Mouse (Mus musculus): ENCODE results near the gene Galnt16. TPM values are rescaled to one million over a fixed set of nuclear protein-coding genes. Genes with fewer than 3 reads are reported as not detected.
A peak's percentile ranks its signal among the peaks of the same experiment; 100 is the strongest.

Galnt16 gene
- polyA plus RNA-seq, 1 experiment from 2014 or later: 4.8 TPM

DNA sequence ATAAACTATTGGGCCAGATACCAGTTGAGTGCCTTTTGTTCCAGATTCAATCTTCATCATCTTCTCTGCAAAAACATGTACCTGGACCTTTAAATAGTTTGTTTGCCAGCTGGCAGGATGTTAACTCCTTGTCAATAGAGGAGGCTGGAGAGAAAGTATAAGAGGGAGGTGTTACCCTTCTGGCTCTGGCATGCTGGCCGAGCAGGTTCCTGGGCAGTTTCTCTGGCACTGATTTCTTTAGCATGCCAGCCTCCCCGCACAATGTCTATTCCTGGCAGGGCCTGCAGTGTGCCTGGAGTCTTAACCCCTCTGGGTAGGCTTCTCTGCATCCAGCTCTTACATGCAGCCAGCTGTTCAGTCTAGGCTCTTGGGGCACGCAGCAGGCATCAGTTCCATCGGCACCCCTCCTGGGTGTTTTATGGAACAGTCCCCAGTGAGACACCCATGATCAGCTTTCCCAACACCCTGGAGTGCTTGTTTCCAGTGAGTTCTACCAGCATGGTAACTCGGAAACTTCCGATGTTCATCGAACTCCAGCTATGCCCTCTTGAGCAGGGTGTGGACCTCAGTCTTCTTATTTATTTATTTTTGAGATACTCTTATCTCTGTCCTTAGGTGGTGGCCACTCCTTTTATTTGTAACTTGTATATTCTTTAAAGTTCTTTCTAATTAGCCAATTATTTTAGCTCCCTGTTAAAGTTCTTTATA is 136.0 kb downstream of the Galnt16 start:
- DNase-seq: no peak
- H3K4me1 ChIP-seq (ENCODE audit: insufficient read depth): no peaks in the 10 kb centered on the region
- no peaks in the 10 kb centered on the region; the same call in 1 of the 2 replicates for H3K36me3 ChIP-seq (ENCODE audit: insufficient read depth)
- H3K9me3 ChIP-seq (ENCODE audit: low read depth, low read length): no peaks in the 10 kb centered on the region
- H3K9ac ChIP-seq: no peak overlapping the region
- TF ChIP-seq CTCF (IDR thresholded peaks at IDR 0.05; ENCODE audit: low read depth): no peak
- H3K4me2 ChIP-seq: no peak overlapping the region
- no peak overlapping the region for H3K4me3 ChIP-seq (ENCODE audit: low read depth, low read length)
- WGBS: 76% methylated on average over 7 of the region's 7 CpGs
- no peak overlapping the region for H3K27ac ChIP-seq (ENCODE audit: low read depth)
- no peak for ATAC-seq (ENCODE audit: insufficient read depth)
- H3K27me3 ChIP-seq (ENCODE audit: insufficient read depth, low read length): no peaks in the 10 kb centered on the region

DNA sequence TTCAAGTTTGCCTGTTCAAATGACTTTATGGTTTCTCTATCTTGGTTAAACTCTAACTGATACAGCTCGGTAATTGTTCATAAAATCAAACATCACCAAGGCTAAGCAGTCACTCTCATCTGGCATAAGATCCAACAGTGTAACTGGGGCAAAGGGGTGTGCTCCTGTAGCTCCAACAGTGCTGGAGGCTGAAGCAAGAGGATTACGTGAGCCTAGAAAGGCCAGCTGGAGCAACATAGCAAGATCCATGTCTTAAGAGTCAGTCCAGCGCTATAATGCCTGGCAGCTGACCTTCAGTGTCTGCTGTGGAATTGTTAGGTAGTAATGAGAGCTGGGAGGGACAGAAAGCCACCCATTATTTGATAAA is 136.6 kb downstream of the Galnt16 start:
- DNase-seq (no peak), ATAC-seq (ENCODE audit: insufficient read depth) (no peak)
- no peaks in the 10 kb centered on the region for H3K27me3 ChIP-seq (ENCODE audit: insufficient read depth, low read length)
- no peak overlapping the region for H3K4me2 ChIP-seq
- no peak overlapping the region for H3K4me3 ChIP-seq (ENCODE audit: low read depth, low read length)
- H3K9ac ChIP-seq: no peak overlapping the region
- H3K4me1 ChIP-seq (ENCODE audit: insufficient read depth): no peaks in the 10 kb centered on the region
- H3K9me3 ChIP-seq (ENCODE audit: low read depth, low read length): no peaks in the 10 kb centered on the region
- no peak for TF ChIP-seq CTCF (IDR thresholded peaks at IDR 0.05; ENCODE audit: low read depth)
- 81% methylated on average over 3 of the region's 3 CpGs for WGBS
- no peaks in the 10 kb centered on the region; the same call in 1 of the 2 replicates for H3K36me3 ChIP-seq (ENCODE audit: insufficient read depth)
- H3K27ac ChIP-seq (ENCODE audit: low read depth): no peak overlapping the region

DNA sequence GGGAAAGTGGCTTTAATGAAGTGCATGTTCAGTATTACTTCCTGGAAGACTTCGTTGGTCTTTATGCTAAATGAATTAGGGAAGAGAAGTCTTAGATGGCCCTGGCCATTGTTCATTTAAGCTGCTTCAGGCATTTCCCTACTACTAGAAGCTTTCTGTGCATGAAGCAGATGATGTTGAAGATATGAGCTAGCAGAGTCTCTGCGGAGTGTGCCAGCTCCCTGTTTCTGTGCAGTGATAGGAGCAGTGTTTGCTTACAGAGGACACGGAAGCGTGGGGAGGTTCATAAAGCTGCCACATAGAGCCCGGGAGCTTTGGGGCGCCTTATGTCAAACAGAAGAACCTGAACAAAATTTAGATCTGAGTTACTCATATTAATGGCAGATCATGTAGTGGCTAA is 140.6 kb downstream of the Galnt16 start:
- 67% methylated on average over 6 of the region's 6 CpGs for WGBS
- Histone ChIP-seq H3K27ac (ENCODE audit: low read depth) (peak overlapping the region; percentile 6; the same call in 1 of the 2 replicates), H3K4me2 (no peak overlapping the region), H3K27me3 (ENCODE audit: insufficient read depth, low read length) (no peaks in the 10 kb centered on the region), H3K36me3 (ENCODE audit: insufficient read depth) (peaks cover 10% of the 10 kb centered on the region), H3K4me3 (ENCODE audit: low read depth, low read length) (no peak overlapping the region), H3K9me3 (ENCODE audit: low read depth, low read length) (no peaks in the 10 kb centered on the region), H3K4me1 (ENCODE audit: insufficient read depth) (no peaks in the 10 kb centered on the region), H3K9ac (no peak overlapping the region)
- TF ChIP-seq CTCF (IDR thresholded peaks at IDR 0.05; ENCODE audit: low read depth): no peak
- ATAC-seq (ENCODE audit: insufficient read depth): no peak
- DNase-seq: peak; percentile 34

DNA sequence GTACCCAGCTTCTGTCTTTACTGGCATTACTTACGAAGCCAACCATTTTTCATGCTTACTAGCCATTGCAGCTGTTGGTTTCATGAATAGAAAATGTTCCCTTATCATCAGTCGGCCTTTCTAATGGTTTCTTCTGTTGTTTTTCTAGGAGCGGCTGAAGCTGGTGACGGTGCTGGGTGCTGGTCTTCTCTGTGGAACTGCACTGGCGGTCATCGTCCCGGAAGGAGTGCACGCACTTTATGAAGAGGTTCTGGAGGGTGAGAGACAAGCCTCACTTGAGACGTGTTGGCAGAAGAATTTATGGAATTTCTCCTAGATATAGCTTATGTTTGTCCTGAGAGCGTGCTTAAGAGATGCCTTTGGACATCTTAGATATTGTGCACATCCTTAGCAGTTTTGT is 144.2 kb downstream of the Galnt16 start:
- Histone ChIP-seq H3K27ac (ENCODE audit: low read depth) (no peak overlapping the region), H3K27me3 (ENCODE audit: insufficient read depth, low read length) (no peaks in the 10 kb centered on the region), H3K9ac (no peak overlapping the region), H3K4me1 (ENCODE audit: insufficient read depth) (no peaks in the 10 kb centered on the region), H3K9me3 (ENCODE audit: low read depth, low read length) (no peaks in the 10 kb centered on the region), H3K4me2 (no peak overlapping the region), H3K4me3 (ENCODE audit: low read depth, low read length) (no peak overlapping the region), H3K36me3 (ENCODE audit: insufficient read depth) (peaks cover 30% of the 10 kb centered on the region)
- ATAC-seq (ENCODE audit: insufficient read depth) (no peak), DNase-seq (no peak)
- 65% methylated on average over 10 of the region's 10 CpGs for WGBS
- TF ChIP-seq CTCF (IDR thresholded peaks at IDR 0.05; ENCODE audit: low read depth): no peak

DNA sequence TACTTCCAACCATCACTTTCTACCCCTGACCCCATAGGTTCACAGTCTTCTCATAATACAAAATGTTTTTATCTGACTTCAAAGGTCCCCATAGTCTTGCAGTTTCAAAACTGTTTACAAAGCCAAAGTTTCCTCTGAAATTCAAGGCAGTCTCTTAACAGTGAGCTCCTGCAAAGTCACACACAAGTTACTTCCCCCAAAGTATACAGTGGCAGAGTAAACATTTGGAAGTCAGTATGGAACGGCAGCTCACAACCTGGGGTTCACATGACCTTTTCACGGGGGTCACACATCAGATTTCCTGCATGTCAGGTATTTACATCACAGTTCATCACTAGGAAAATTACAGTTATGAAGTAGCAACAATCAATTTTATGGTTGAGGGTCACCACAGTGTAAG is 145.9 kb downstream of the Galnt16 start:
- Histone ChIP-seq H3K4me3 (ENCODE audit: low read depth, low read length) (no peak overlapping the region), H3K27me3 (ENCODE audit: insufficient read depth, low read length) (no peaks in the 10 kb centered on the region), H3K27ac (ENCODE audit: low read depth) (no peak overlapping the region), H3K36me3 (ENCODE audit: insufficient read depth) (peaks cover 40% of the 10 kb centered on the region), H3K4me1 (ENCODE audit: insufficient read depth) (no peaks in the 10 kb centered on the region), H3K9me3 (ENCODE audit: low read depth, low read length) (no peaks in the 10 kb centered on the region), H3K4me2 (no peak overlapping the region), H3K9ac (no peak overlapping the region)
- WGBS: 32% methylated on average over 2 of the region's 2 CpGs
- ATAC-seq (ENCODE audit: insufficient read depth): no peak
- no peak for DNase-seq
- TF ChIP-seq CTCF (IDR thresholded peaks at IDR 0.05; ENCODE audit: low read depth): no peak

DNA sequence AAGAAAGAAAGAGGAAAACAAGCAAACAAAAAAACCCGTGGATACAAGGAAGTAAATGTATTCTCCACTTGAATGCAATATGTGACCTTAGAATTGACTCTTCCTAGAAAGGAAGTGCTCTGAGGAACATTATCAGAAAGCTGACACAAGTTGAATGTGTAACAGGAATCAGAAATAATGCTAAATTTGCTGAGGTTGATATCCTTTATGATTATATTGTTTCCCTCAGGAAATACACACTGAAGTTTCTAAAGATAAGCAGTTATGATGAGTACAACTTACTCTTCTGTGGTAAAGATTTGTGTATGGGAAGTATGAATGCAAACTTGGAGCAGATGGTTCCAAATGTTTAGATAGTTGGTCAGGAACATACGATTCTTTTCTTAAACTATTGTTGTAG is 150.3 kb downstream of the Galnt16 start:
- no peak overlapping the region for H3K4me2 ChIP-seq
- H3K4me3 ChIP-seq (ENCODE audit: low read depth, low read length): no peak overlapping the region
- 69% methylated on average over 2 of the region's 2 CpGs for WGBS
- no peaks in the 10 kb centered on the region for H3K27me3 ChIP-seq (ENCODE audit: insufficient read depth, low read length)
- TF ChIP-seq CTCF (IDR thresholded peaks at IDR 0.05; ENCODE audit: low read depth): no peak
- H3K27ac ChIP-seq (ENCODE audit: low read depth): no peak overlapping the region
- peaks cover 45% of the 10 kb centered on the region for H3K36me3 ChIP-seq (ENCODE audit: insufficient read depth)
- DNase-seq (no peak), ATAC-seq (ENCODE audit: insufficient read depth) (no peak)
- H3K4me1 ChIP-seq (ENCODE audit: insufficient read depth): no peaks in the 10 kb centered on the region
- H3K9me3 ChIP-seq (ENCODE audit: low read depth, low read length): no peaks in the 10 kb centered on the region
- H3K9ac ChIP-seq: no peak overlapping the region

DNA sequence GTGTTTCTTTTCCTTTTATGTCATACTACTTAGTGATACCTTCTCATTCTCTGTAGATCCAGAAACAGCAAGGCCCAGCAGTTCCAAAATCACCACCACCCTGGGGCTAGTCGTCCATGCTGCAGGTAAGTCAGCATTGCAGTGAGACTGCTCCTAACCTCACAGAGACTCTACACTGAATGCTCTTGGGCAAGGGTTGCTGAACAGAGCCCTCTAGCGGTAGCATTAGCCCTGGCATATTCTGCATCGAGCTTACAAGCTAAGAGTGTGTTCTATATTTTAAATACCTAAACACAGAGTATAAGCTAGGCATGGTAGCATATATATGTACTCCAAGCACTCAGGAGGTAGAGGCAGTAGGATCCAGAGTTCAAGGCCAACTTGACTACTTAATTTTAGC is 155.1 kb downstream of the Galnt16 start:
- Histone ChIP-seq H3K36me3 (ENCODE audit: insufficient read depth) (peaks cover 54% of the 10 kb centered on the region), H3K27me3 (ENCODE audit: insufficient read depth, low read length) (no peaks in the 10 kb centered on the region), H3K4me3 (ENCODE audit: low read depth, low read length) (no peak overlapping the region), H3K27ac (ENCODE audit: low read depth) (no peak overlapping the region), H3K4me2 (no peak overlapping the region), H3K9me3 (ENCODE audit: low read depth, low read length) (no peaks in the 10 kb centered on the region), H3K4me1 (ENCODE audit: insufficient read depth) (no peaks in the 10 kb centered on the region), H3K9ac (no peak overlapping the region)
- peak; percentile 88 for DNase-seq
- 8% methylated on average over 3 of the region's 3 CpGs for WGBS
- peak; percentile 41; the same call in 1 of the 2 replicates for ATAC-seq (ENCODE audit: insufficient read depth)
- peak; percentile 88 for TF ChIP-seq CTCF (IDR thresholded peaks at IDR 0.05; ENCODE audit: low read depth)

Other genes starting within 250 kb of the Galnt16 start
- gene Dcaf5, start 81.7 kb upstream of the Galnt16 start, polyA plus RNA-seq (2014; fragmentation: Nextera tagmentation; extraction: Ambion mirVana): 9.9 and 10.7 TPM in 2 replicates
- 28.5 and 29.5 TPM in 2 replicates for gene Exd2, start 55.2 kb upstream of the Galnt16 start, polyA plus RNA-seq (2014; fragmentation: Nextera tagmentation; extraction: Ambion mirVana)
- 33.9 and 38.2 TPM in 2 replicates for gene Slc39a9, start 125.6 kb downstream of the Galnt16 start, polyA plus RNA-seq (2014; fragmentation: Nextera tagmentation; extraction: Ambion mirVana)
- 357 and 369 TPM in 2 replicates for gene Erh, start 126.1 kb downstream of the Galnt16 start, polyA plus RNA-seq (2014; fragmentation: Nextera tagmentation; extraction: Ambion mirVana)
- gene Plekhd1, start 174.3 kb downstream of the Galnt16 start, polyA plus RNA-seq (2014; fragmentation: Nextera tagmentation; extraction: Ambion mirVana): 2.7 and 4.6 TPM in 2 replicates
- 0.04 and 0.11 TPM in 2 replicates for gene Ccdc177, start 242.4 kb downstream of the Galnt16 start, polyA plus RNA-seq (2014; fragmentation: Nextera tagmentation; extraction: Ambion mirVana)